Mouse (Mus musculus) midbrain, embryonic 16.5 days (tissue): Measurements from ENCODE around the gene Ss18l1. TPM values are rescaled to one million over a fixed set of nuclear protein-coding genes. Genes with fewer than 3 reads are reported as not detected.

Experiments used
- ATAC-seq: fragments of 200-750 bp; cut with Nextera tagmentation; 2 replicates; pipeline ENCODE4 v1.8.0; 2017; ENCODE audit warnings: moderate TSS enrichment
- H3K27ac ChIP-seq: fragments of 300-500 bp; sonication (generic); 2 replicates; pipeline ENCODE4 v1.5.1; 2014; ENCODE audit warnings: mild to moderate bottlenecking, low read length, mixed read lengths
- H3K27me3 ChIP-seq: fragments of 300-500 bp; sonication (generic); 2 replicates; pipeline ENCODE4 v1.6.1; 2014; ENCODE audit warnings: low read depth, low read length, mixed read lengths; ENCODE audit not compliant: control insufficient read depth, insufficient read depth
- H3K36me3 ChIP-seq: fragments of 300-500 bp; sonication (generic); 2 replicates; pipeline ENCODE4 v1.6.1; 2014; ENCODE audit warnings: mild to moderate bottlenecking, low read length, moderate library complexity, mixed read lengths; ENCODE audit not compliant: control insufficient read depth, insufficient read depth
- H3K4me1 ChIP-seq: fragments of 300-500 bp; sonication (generic); 2 replicates; pipeline ENCODE4 v1.6.1; 2014; ENCODE audit warnings: mild to moderate bottlenecking, low read length, mixed read lengths; ENCODE audit not compliant: control insufficient read depth, insufficient read depth
- H3K4me2 ChIP-seq: fragments of 300-500 bp; sonication (generic); 2 replicates; pipeline ENCODE4 v1.6.1; 2014; ENCODE audit warnings: mild to moderate bottlenecking, low read length, mixed read lengths
- H3K4me3 ChIP-seq: fragments of 300-500 bp; sonication (generic); 2 replicates; pipeline ENCODE4 v1.5.1; 2014; ENCODE audit warnings: low read depth, mild to moderate bottlenecking, low read length, moderate library complexity, mixed read lengths
- H3K9ac ChIP-seq: fragments of 300-500 bp; sonication (generic); 2 replicates; pipeline ENCODE4 v1.6.1; 2014; ENCODE audit warnings: low read depth, low read length, mixed read lengths
- H3K9me3 ChIP-seq: fragments of 300-500 bp; sonication (generic); replicated peaks from 2 replicates; pipeline ENCODE4 v1.6.1; 2014; ENCODE audit warnings: mild to moderate bottlenecking, low read length, mixed read lengths; ENCODE audit not compliant: control insufficient read depth, poor library complexity, severe bottlenecking
- WGBS: fragments of 180-500 bp; shearing (Covaris S2); extraction: QIAGEN DNeasy Blood & Tissue Kit; methylation state at CpG from one replicate; pipeline ENCODE4 v1.1.7; 2014; 5-methylcytosine and 5-hydroxymethylcytosine counted together
- polyA plus RNA-seq: library from polyadenylated mRNA; unstranded; fragments of >200 nt; fragmentation: Nextera tagmentation; extraction: Ambion mirVana; gene quantifications from 2 replicates; pipeline ENCODE4 v1.2.1, GENCODE M21; 2015

The Ss18l1 gene
- polyA plus RNA-seq, 1 experiment from 2014 or later: 70.4 TPM

- Histone ChIP-seq H3K4me3 (peak within 1 kb of the TSS; percentile 85), H3K27me3 (no peaks in the 10 kb centered on the region), H3K27ac (peak within 1 kb of the TSS; percentile 82), H3K9ac (peak within 1 kb of the TSS; percentile 72), H3K4me1 (peaks cover 30% of the 10 kb centered on the region), H3K9me3 (no peaks in the 10 kb centered on the region), H3K36me3 (no peaks in the 10 kb centered on the region), H3K4me2 (peak within 1 kb of the TSS; percentile 74)
- WGBS: under 1% methylated on average over 53 of the region's 55 CpGs
- peak; percentile 98 for ATAC-seq
Observed at GRCm38 (mm10) chr2:180118661-180119438, 76.5 kb downstream of the Ss18l1 start, which contains the start of gene Osbpl2. TSS of gene Osbpl2 (plus strand) at chr2:180119306.

Other genes with a start within 250 kb of the Ss18l1 start
- gene Taf4, start 65.9 kb upstream of the Ss18l1 start, polyA plus RNA-seq: 3.1 and 3.6 TPM in 2 replicates
- gene Lsm14b, start 17.5 kb upstream of the Ss18l1 start, polyA plus RNA-seq: 21.0 and 22.4 TPM in 2 replicates
- 504 and 541 TPM in 2 replicates for gene Psma7, start 76 bp upstream of the Ss18l1 start, polyA plus RNA-seq
- gene Mtg2, start 28.1 kb downstream of the Ss18l1 start, polyA plus RNA-seq: 34.9 and 35.7 TPM in 2 replicates
- 3.3 TPM in 2 replicates for gene Hrh3, start 62.0 kb downstream of the Ss18l1 start, polyA plus RNA-seq
- 75.5 and 76.1 TPM in 2 replicates for gene Osbpl2, start 76.8 kb downstream of the Ss18l1 start, polyA plus RNA-seq
- 201 and 206 TPM in 2 replicates for gene Adrm1, start 129.0 kb downstream of the Ss18l1 start, polyA plus RNA-seq
- gene Lama5, start 183.3 kb downstream of the Ss18l1 start, polyA plus RNA-seq: 1.6 and 2.6 TPM in 2 replicates
- gene Rps21, start 214.9 kb downstream of the Ss18l1 start, polyA plus RNA-seq: 295 and 298 TPM in 2 replicates
- 24.2 and 25.6 TPM in 2 replicates for gene Cables2, start 231.0 kb downstream of the Ss18l1 start, polyA plus RNA-seq
- gene Rbbp8nl, start 247.4 kb downstream of the Ss18l1 start, polyA plus RNA-seq: not detected in 2 replicates